Mouse (Mus musculus) heart, postnatal 4 days (tissue): ENCODE measurements at regions not wholly inside any gene's neighbourhood (a gene's known extent, or its start where the extent isn't known, plus 50 kb on each side); places are given as distances from the start of the nearest gene placed in this dataset.

Experiments
- DNase-seq: peaks from one replicate; pipeline ENCODE4 v3.0.0; 2021

GRCm38 (mm10) chr3:130883928-130884327 is 153.7 kb upstream of the Rpl34 start:
- DNase-seq = no peak

- no peak for DNase-seq
Observed at GRCm38 (mm10) chr3:130883319-130883718, 153.1 kb upstream of the Rpl34 start.

DNA sequence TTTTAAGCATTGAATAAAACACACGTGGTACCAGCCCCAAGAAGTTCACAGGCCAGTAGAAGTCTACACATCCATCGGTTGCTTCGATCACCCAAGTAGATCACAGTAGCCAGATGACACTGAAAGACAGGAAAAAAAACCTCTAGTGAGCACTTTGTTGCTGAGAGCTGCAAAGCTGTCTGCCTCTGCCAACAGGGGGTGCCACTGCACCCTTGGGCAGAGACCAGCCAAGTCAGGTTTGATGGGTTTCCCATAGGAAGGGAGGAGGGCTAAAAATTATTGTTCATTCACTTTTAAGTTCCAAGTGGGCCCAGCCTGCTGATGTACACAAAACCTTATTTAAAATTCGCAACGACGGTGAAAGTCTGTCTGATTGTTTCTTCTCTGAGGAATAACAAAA is 150.3 kb upstream of the Rpl34 start:
- DNase-seq = no peak

- no peak for DNase-seq
Observed at GRCm38 (mm10) chr3:130879463-130879862, 149.3 kb upstream of the Rpl34 start.

- no peak for DNase-seq
Observed at GRCm38 (mm10) chr3:130878834-130879233, 148.6 kb upstream of the Rpl34 start.

GRCm38 (mm10) chr3:130877981-130878380 is 147.8 kb upstream of the Rpl34 start:
- no peak for DNase-seq

DNA sequence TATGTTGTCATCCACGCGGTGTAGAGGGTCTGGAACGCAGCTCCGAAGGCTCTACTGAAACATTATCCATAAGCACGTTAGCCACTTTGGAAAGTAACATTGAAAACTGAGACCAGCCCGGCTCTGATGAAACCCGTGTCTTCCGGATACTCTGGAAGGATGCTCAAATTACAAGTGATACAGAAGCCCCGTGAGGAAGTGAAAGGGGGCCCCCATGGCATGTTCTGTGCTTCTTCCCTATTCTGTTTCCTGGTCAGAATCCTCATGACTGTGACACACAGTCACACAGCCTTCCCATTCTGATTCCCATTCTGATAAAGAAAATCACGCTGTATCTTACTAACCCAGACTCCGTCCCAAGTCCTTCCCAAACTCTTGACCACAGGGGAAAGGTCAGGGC is 143.5 kb upstream of the Rpl34 start:
- no peak for DNase-seq

DNA sequence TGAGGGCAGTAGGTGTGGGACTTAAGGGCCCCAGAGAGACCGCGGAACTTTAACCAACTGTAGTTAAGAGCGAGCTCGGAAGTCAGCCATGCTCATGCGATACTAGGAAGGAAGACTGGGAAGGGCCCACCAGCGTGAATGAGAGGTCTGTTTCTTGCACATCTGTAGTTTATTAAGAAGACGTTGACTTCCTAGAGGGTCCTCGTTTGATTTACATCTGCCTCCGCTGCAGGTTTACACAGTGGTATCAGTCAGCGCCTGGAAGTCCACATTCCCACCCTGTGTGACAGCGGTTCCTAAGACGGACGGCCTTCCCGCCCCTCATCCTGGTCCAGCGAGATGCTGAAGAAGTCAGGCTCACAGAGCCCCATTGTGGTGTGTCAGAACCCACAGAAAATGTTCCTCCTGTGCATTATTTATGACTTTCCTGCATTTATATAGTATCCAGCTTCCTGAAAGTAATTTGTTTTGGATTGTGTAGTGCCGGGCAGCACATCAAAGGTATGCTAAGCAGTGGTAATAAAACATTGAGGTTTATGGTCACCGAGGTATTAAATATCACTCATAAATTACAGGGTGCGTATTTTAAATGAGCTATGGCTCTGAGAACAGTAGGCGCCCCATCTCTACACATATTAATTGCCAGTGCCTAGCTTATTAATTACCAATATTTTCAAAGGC is 136.9 kb upstream of the Rpl34 start:
- no peak for DNase-seq

- no peak for DNase-seq
Observed at GRCm38 (mm10) chr3:130864783-130865182, 134.6 kb upstream of the Rpl34 start.

GRCm38 (mm10) chr3:130863376-130863775 is 133.2 kb upstream of the Rpl34 start:
- DNase-seq = no peak

DNA sequence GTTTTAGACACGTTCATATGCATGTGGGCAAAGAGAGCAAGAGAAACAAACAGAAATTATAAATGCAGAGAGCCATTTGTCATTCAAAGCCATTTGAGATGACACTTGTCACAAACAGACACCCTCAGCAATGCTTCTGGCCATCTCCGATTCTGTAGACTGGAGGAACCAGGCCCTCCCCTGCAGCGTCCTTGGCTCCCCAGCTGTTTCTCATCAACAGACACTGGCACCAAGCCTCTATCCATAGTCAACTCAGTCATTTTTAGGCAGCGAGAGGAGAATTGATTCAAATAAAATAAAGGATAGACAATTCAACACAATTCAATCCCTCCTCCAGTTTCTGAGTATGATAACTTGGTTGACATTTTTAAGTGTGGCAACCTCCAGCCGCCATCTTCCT is 130.1 kb upstream of the Rpl34 start:
- no peak for DNase-seq

DNA sequence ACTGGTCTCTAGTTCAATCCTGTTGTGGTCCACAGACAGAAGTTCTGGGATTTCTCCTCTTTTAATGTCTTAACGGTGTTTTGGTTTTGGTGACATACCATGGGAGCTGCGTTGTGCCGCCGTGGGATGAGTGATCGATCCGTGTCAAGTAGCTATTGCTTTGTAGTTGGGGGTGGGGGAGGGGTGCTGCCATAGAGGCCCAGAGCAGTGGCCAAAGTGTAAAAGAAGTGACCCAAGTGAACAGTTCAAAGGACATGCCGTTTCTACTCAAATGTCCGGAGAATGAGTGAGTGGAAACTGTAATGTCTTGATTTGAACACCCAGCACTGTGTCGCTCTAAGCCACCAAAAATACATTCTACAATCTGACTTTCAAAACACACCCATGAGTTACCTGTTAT is 123.7 kb upstream of the Rpl34 start:
- no peak for DNase-seq

GRCm38 (mm10) chr3:130850766-130851308 is 120.6 kb upstream of the Rpl34 start:
- DNase-seq = no peak

DNA sequence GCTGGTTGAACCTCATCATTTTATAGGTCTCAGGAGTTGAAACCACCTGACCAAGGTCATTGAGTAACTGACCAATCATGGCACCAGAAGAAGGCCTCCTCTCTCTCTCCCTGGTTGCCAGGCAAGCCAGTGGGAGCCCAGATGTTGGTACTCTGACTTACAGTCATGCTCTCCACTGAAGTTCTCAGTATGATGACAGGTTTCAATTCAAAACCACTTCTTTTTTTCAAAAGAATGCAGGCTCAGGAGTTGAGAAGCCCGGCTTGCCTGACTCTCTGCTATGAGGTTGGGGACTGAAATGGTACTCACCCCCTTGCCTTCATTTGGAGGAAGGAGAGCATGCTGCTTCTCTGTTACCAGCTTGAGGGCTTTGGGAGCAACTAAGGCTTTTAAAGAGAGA is 111.6 kb upstream of the Rpl34 start:
- DNase-seq = no peak

DNA sequence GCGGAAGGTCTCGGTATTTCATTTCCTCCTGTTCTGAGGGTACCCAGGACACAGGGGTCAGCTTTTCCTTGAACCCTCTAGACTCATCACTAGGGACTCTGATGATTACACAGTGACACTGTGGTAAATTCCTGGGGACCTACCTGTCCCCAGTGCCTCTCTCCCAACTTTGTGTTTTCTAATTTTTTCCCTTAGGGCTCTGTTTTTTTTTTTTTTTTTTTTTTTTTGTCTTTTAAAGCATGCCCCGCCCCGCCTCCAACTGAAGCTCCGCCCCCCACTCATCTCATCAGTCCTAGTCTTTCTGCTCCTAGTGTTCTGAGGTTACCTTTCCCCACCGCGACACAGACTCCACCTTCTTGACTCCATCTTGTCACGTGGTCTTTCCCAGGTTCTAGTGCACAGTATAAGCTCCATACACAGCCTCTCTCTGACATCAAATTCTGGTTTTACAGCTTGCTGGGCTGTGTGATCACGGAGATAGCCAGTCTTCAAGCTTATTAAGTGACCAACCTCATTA is 109.8 kb upstream of the Rpl34 start:
- DNase-seq = no peak

- no peak for DNase-seq
Observed at GRCm38 (mm10) chr3:130838626-130839422, 108.6 kb upstream of the Rpl34 start.

- no peak for DNase-seq
Observed at GRCm38 (mm10) chr3:130833722-130834121, 103.5 kb upstream of the Rpl34 start.

DNA sequence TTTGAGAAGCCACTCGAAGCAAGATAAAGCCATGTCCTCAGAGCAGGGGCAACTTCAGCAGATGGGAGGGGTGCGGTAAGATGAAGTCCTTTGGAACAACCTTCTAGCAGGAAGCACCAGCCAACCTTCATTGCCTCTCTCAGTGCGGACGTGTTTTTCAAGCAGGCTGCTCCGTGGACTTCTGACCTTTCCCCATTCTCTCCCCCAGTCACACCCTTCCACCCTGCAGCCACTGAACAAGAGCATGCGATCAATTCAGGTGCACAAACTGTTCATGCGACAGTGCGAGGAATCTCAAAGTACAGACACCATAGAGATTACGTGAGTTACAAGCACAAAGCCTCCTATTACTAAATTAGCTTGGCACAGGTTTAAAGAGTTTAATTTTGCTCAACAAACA is 102.9 kb upstream of the Rpl34 start:
- no peak for DNase-seq

DNA sequence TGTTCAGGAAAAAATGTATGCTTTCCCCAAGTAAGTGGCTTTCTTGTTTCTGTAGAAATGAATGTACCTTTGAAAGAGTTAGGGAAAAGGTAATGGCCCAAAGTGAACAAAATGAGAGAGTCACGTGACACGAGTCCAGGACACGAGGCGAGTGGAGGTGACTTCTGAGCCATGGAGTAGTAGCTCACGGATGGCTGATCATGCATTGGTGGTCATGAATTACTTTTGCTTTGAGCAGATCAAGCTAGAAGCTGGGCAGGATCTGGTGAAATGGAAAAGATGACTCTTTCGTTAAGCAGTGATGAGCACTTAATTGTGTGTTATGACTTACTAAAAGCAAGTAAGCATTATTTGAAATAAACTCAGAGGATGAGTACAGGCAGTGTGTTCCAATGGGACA is 101.6 kb upstream of the Rpl34 start:
- DNase-seq = no peak

DNA sequence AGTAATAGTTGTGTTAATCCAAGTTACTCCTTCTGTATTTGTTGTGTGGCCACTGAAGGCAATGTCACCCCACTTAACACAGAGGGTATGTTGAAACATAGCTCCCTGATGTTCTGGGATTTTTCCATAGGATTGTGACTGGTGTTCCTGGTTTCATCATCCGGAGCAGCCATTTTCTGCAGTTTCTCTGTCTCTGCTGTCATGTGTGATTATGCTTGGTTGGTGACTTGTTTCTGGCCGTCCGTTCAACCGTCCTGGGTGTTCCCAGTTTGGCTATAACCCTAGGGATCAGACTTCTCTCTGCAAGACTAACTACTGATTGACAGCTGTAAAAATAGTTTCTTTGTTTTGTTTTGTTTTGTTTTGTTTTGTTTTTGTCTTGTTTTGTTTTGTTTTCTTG is 98.1 kb upstream of the Rpl34 start:
- no peak for DNase-seq

DNA sequence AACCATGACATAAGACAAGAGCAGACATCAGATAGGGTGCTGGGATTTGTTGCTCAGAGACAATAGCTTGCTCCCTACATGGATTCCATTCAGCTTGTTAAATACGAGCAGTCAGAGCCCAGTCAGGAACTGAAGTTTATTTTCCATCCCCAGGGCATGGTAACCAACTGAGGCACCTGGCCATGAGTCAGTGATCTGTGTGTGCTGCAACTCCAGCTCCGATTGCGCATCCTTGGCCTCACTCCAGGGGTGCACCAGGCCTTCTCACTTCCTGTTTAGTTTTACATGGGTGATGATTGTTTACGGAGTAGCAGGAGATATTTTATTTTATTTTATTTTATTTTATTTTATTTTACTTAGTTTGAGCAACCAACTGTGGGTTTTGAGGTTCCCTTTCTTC is 97.7 kb upstream of the Rpl34 start:
- DNase-seq = no peak

GRCm38 (mm10) chr3:130827021-130827420 is 96.8 kb upstream of the Rpl34 start:
- DNase-seq = no peak

GRCm38 (mm10) chr3:130819837-130820098 is 89.6 kb upstream of the Rpl34 start:
- DNase-seq = no peak
